Mouse (Mus musculus): ENCODE measurements around the gene Arhgap24. TPM values are rescaled to one million over a fixed set of nuclear protein-coding genes. Genes with fewer than 3 reads are reported as not detected.

Gene Arhgap24
- polyA plus RNA-seq, 1 experiment from 2014 or later: 8.3 TPM

DNA sequence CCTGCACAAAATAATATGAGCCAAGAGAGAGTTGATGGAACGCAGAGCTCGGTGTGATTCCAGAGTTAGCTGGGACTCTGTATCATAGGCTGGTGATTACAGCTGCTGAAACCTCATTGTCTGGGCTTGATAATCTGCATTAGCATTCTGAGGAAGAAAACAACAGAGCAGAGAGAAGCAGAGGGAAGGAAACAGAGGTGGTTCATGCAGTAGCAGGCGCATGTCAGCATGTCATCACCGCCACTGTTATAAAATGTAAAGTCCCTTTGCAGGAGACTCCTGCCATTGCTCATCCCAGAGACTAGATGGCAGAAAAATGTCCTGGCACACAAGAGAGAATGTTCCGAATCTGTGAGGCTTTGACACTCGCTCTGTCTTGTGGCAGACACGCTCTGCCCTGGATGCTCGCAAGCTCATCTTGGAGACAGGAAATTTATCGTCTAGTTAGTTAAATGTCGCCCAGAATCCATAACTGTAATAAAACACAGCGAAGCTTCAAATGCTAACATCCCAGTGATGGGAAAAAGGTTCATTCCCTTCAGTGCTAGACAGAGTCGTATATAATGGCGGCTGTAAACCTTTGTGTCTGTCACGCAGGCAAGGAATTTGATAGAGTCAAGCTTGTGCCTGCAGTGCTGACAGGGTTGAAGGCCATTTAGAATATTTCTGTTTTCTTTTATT lies 407.4 kb downstream of the Arhgap24 start:
- Histone ChIP-seq H3K9me3 (no peaks in the 10 kb centered on the region), H3K4me2 (peak overlapping the region; percentile 19; the same call in 1 of the 2 replicates), H3K9ac (no peak overlapping the region), H3K4me1 (replicated peaks) (peaks cover 18% of the 10 kb centered on the region), H3K27me3 (no peaks in the 10 kb centered on the region), H3K27ac (replicated peaks) (peak overlapping the region; percentile 80), H3K4me3 (no peak overlapping the region), H3K36me3 (0 out of 2 replicates have a peak, but pooled peaks cover 6% of the 10 kb centered on the region)
- peak; percentile 84 for ATAC-seq (ENCODE audit: low read depth)
- WGBS: 57% methylated on average over 14 of the region's 14 CpGs

- ATAC-seq (ENCODE audit: low read depth): peak; percentile 53
- WGBS: 80% methylated on average over 2 of the region's 2 CpGs
These were observed 407.9 kb downstream of the Arhgap24 start for GRCm38 (mm10) chr5:102889163-102889488.

GRCm38 (mm10) chr5:102892226-102892625 lies 411.0 kb downstream of the Arhgap24 start:
- Histone ChIP-seq H3K36me3 (0 out of 2 replicates have a peak, but pooled peaks cover 6% of the 10 kb centered on the region), H3K4me3 (no peak overlapping the region), H3K27me3 (no peaks in the 10 kb centered on the region), H3K4me2 (no peak overlapping the region), H3K4me1 (replicated peaks) (peaks cover 18% of the 10 kb centered on the region), H3K9me3 (no peaks in the 10 kb centered on the region), H3K9ac (no peak overlapping the region), H3K27ac (replicated peaks) (no peak overlapping the region)
- WGBS: 95% methylated on average over 11 of the region's 11 CpGs
- ATAC-seq (ENCODE audit: low read depth): no peak

More at GRCm38 (mm10) chr5:102889163-102889488, 407.9 kb downstream of the Arhgap24 start:
- H3K4me3 ChIP-seq: no peak overlapping the region
- 0 out of 2 replicates have a peak, but pooled peaks cover 6% of the 10 kb centered on the region for H3K36me3 ChIP-seq
- H3K4me2 ChIP-seq: no peak overlapping the region
- H3K27ac ChIP-seq (replicated peaks): peak overlapping the region; percentile 80; the same call in 1 of the 2 replicates
- H3K9ac ChIP-seq: no peak overlapping the region
- H3K4me1 ChIP-seq (replicated peaks): peaks cover 18% of the 10 kb centered on the region
- H3K27me3 ChIP-seq: no peaks in the 10 kb centered on the region
- no peaks in the 10 kb centered on the region for H3K9me3 ChIP-seq

DNA sequence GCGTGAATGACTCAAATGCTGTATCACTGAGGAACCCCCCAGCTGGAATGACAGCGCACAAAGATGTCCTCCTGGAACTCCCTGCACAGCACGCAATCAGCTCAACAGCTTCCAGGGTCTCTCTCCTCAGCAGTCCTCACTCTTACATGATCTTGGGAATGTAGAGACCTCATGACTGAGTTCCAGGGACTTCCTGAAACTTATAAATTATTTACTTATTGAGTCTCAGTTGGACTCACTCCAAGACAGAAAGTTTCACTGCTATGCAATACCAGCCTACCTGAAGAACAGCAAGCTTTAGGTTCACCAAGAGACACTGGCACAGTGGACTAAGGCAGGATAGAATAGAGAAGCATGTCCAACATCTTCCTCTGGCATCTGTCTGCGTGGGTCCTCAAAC lies 417.1 kb downstream of the Arhgap24 start:
- Histone ChIP-seq H3K4me2 (no peak overlapping the region), H3K9me3 (no peaks in the 10 kb centered on the region), H3K9ac (no peak overlapping the region), H3K27me3 (no peaks in the 10 kb centered on the region), H3K4me1 (replicated peaks) (no peaks in the 10 kb centered on the region), H3K27ac (replicated peaks) (no peak overlapping the region), H3K4me3 (no peak overlapping the region), H3K36me3 (no peaks in the 10 kb centered on the region)
- WGBS: 96% methylated on average over 4 of the region's 4 CpGs
- no peak for ATAC-seq (ENCODE audit: low read depth)

GRCm38 (mm10) chr5:102899680-102900215 lies 418.6 kb downstream of the Arhgap24 start:
- no peak overlapping the region for H3K4me3 ChIP-seq
- H3K9me3 ChIP-seq: no peaks in the 10 kb centered on the region
- H3K27me3 ChIP-seq: no peaks in the 10 kb centered on the region
- no peaks in the 10 kb centered on the region for H3K36me3 ChIP-seq
- H3K27ac ChIP-seq (replicated peaks): no peak overlapping the region
- no peak overlapping the region for H3K4me2 ChIP-seq
- WGBS: 72% methylated on average over 6 of the region's 6 CpGs
- no peak overlapping the region for H3K9ac ChIP-seq
- ATAC-seq (ENCODE audit: low read depth): no peak
- no peaks in the 10 kb centered on the region for H3K4me1 ChIP-seq (replicated peaks)

DNA sequence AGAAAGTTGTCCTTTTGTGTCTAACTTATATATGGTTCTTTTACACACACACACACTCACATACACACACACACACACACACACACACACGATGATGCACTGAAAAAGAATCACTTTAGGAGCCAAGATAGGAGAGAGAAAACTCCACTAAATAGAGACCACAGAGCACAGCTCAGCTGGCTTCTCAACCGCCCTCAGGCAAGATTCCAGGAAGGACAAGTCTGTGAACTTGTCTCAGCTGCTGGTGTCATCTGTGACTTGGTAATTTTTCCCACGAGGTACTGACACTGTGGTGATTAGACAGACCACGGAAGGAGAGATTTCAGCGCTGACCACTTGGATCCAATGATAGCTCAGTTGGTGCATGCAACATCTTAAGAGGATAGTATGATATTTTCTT lies 420.0 kb downstream of the Arhgap24 start:
- 75% methylated on average over 5 of the region's 5 CpGs for WGBS
- H3K4me3 ChIP-seq: no peak overlapping the region
- ATAC-seq (ENCODE audit: low read depth): no peak

DNA sequence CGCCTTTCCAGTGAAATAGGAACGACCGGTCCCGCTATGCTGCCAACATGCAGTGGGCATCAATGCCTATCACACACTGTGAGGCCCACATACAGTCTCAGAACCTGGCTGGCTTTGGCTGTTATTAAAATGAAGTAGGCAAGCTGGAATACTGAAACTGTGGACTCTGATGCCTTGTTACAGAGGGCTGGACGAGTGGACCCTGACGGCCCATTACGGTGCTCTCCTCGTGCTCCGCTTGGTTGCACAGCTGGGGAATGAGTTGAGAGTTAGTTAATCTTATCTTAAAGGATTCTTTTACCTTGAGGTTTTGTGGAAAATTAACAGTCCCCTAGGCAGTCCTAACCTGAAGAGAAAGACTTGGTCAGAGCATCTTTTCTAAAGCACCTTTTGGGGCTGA lies 422.3 kb downstream of the Arhgap24 start:
- Histone ChIP-seq H3K4me2 (no peak overlapping the region), H3K4me1 (replicated peaks) (no peaks in the 10 kb centered on the region), H3K27me3 (no peaks in the 10 kb centered on the region), H3K9ac (no peak overlapping the region), H3K4me3 (no peak overlapping the region), H3K27ac (replicated peaks) (no peak overlapping the region), H3K36me3 (no peaks in the 10 kb centered on the region), H3K9me3 (no peaks in the 10 kb centered on the region)
- WGBS: 89% methylated on average over 9 of the region's 9 CpGs
- no peak for ATAC-seq (ENCODE audit: low read depth)

More for the DNA sequence above, 420.0 kb downstream of the Arhgap24 start:
- Histone ChIP-seq H3K4me2 (no peak overlapping the region), H3K36me3 (no peaks in the 10 kb centered on the region), H3K27me3 (no peaks in the 10 kb centered on the region), H3K27ac (replicated peaks) (no peak overlapping the region), H3K4me1 (replicated peaks) (no peaks in the 10 kb centered on the region), H3K9me3 (no peaks in the 10 kb centered on the region), H3K9ac (no peak overlapping the region)

DNA sequence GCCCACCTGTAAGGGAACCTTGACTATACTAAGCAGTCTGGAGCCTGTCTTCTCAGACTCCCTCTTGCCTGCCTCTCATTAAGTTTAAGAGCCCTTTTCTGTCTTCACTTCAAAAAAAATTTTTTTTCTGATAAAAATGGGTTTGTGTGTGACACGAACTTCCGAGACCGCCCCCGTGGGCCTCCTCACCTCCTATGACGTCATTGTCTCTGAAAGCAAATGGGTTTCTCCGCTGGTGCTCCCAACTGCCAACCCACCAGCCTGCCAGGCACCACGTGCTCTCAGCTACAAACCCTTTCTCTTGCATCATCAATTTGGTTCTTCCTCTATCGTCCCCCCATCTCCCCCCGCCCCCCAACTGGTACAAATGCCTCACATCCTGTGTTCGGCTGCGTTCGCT lies 422.9 kb downstream of the Arhgap24 start:
- Histone ChIP-seq H3K9me3 (no peaks in the 10 kb centered on the region), H3K27me3 (no peaks in the 10 kb centered on the region), H3K4me1 (replicated peaks) (no peaks in the 10 kb centered on the region), H3K27ac (replicated peaks) (no peak overlapping the region), H3K4me2 (no peak overlapping the region), H3K36me3 (no peaks in the 10 kb centered on the region), H3K9ac (no peak overlapping the region), H3K4me3 (no peak overlapping the region)
- ATAC-seq (ENCODE audit: low read depth): no peak
- WGBS: 84% methylated on average over 12 of the region's 12 CpGs

- Histone ChIP-seq H3K27me3 (no peaks in the 10 kb centered on the region), H3K27ac (replicated peaks) (no peak overlapping the region), H3K9me3 (no peaks in the 10 kb centered on the region), H3K4me1 (replicated peaks) (no peaks in the 10 kb centered on the region), H3K4me2 (no peak overlapping the region), H3K9ac (no peak overlapping the region), H3K36me3 (no peaks in the 10 kb centered on the region), H3K4me3 (no peak overlapping the region)
- ATAC-seq (ENCODE audit: low read depth): no peak
- WGBS: 65% methylated on average over 13 of the region's 13 CpGs
These were observed 424.4 kb downstream of the Arhgap24 start for GRCm38 (mm10) chr5:102905441-102906211.

GRCm38 (mm10) chr5:102920199-102920598 lies 439.0 kb downstream of the Arhgap24 start:
- Histone ChIP-seq H3K9me3 (no peaks in the 10 kb centered on the region), H3K36me3 (peaks cover 35% of the 10 kb centered on the region), H3K4me2 (no peak overlapping the region), H3K27ac (replicated peaks) (no peak overlapping the region), H3K4me3 (no peak overlapping the region), H3K9ac (no peak overlapping the region), H3K4me1 (replicated peaks) (no peaks in the 10 kb centered on the region), H3K27me3 (no peaks in the 10 kb centered on the region)
- no peak for ATAC-seq (ENCODE audit: low read depth)
- WGBS: 55% methylated on average over 2 of the region's 2 CpGs

- Histone ChIP-seq H3K36me3 (peaks cover 26% of the 10 kb centered on the region), H3K4me2 (no peak overlapping the region), H3K4me1 (replicated peaks) (no peaks in the 10 kb centered on the region), H3K4me3 (no peak overlapping the region), H3K27me3 (no peaks in the 10 kb centered on the region), H3K9ac (no peak overlapping the region), H3K27ac (replicated peaks) (no peak overlapping the region), H3K9me3 (no peaks in the 10 kb centered on the region)
- ATAC-seq (ENCODE audit: low read depth): no peak
- WGBS: 72% methylated on average over 5 of the region's 5 CpGs
These were observed 445.6 kb downstream of the Arhgap24 start for GRCm38 (mm10) chr5:102926786-102927185.

- H3K9me3 ChIP-seq: no peaks in the 10 kb centered on the region
These were observed 449.0 kb downstream of the Arhgap24 start for GRCm38 (mm10) chr5:102930161-102930560.

More at GRCm38 (mm10) chr5:102930161-102930560, 449.0 kb downstream of the Arhgap24 start:
- Histone ChIP-seq H3K36me3 (peaks cover 7% of the 10 kb centered on the region), H3K4me2 (no peak overlapping the region), H3K27ac (replicated peaks) (no peak overlapping the region), H3K4me1 (replicated peaks) (no peaks in the 10 kb centered on the region), H3K4me3 (no peak overlapping the region), H3K9ac (no peak overlapping the region), H3K27me3 (no peaks in the 10 kb centered on the region)
- ATAC-seq (ENCODE audit: low read depth): no peak
- 67% methylated on average over 6 of the region's 6 CpGs for WGBS

Measured in neural tube, embryonic 13.5 days (tissue).